Mouse (Mus musculus): ENCODE data around the gene Gm11214.

The Gm11214 gene

GRCm38 (mm10) chr4:63663279-63663678 lies at the start of gene Gm11214:
Gene Gm11214 (minus strand): TSS chr4:63663379.
- no peak for DNase-seq (ENCODE audit: low spot score in 2 of 2)

GRCm38 (mm10) chr4:63711886-63712285 lies 48.7 kb upstream of the Gm11214 start:
- DNase-seq (ENCODE audit: low spot score in 2 of 2), result peak; percentile 12

GRCm38 (mm10) chr4:63710431-63711220 lies 47.4 kb upstream of the Gm11214 start:
- no peak for DNase-seq (ENCODE audit: low spot score in 2 of 2)

GRCm38 (mm10) chr4:63706279-63706971 lies 43.2 kb upstream of the Gm11214 start:
- no peak for DNase-seq (ENCODE audit: low spot score in 2 of 2)

- DNase-seq (ENCODE audit: low spot score in 2 of 2), result no peak
Observed at GRCm38 (mm10) chr4:63704232-63704631, 41.1 kb upstream of the Gm11214 start.

GRCm38 (mm10) chr4:63703686-63704085 lies 40.5 kb upstream of the Gm11214 start:
- DNase-seq (ENCODE audit: low spot score in 2 of 2), result no peak

- DNase-seq (ENCODE audit: low spot score in 2 of 2), result no peak
Observed at GRCm38 (mm10) chr4:63702006-63702704, 39.0 kb upstream of the Gm11214 start.

- DNase-seq (ENCODE audit: low spot score in 2 of 2), result no peak
Observed at GRCm38 (mm10) chr4:63699749-63700148, 36.6 kb upstream of the Gm11214 start.

- DNase-seq (ENCODE audit: low spot score in 2 of 2), result no peak
Observed at GRCm38 (mm10) chr4:63696921-63697320, 33.7 kb upstream of the Gm11214 start.

- no peak for DNase-seq (ENCODE audit: low spot score in 2 of 2)
Observed at GRCm38 (mm10) chr4:63692351-63692750, 29.2 kb upstream of the Gm11214 start.

- DNase-seq (ENCODE audit: low spot score in 2 of 2), result no peak
Observed at GRCm38 (mm10) chr4:63687429-63687828, 24.2 kb upstream of the Gm11214 start.

GRCm38 (mm10) chr4:63686157-63686556 lies 23.0 kb upstream of the Gm11214 start:
- peak; percentile 15 to 25 for DNase-seq (ENCODE audit: low spot score in 2 of 2)

GRCm38 (mm10) chr4:63685253-63685525 lies 22.0 kb upstream of the Gm11214 start:
- no peak for DNase-seq (ENCODE audit: low spot score in 2 of 2)

- no peak for DNase-seq (ENCODE audit: low spot score in 2 of 2)
Observed at GRCm38 (mm10) chr4:63684412-63685252, 21.5 kb upstream of the Gm11214 start.

GRCm38 (mm10) chr4:63683716-63684115 lies 20.5 kb upstream of the Gm11214 start:
- no peak for DNase-seq (ENCODE audit: low spot score in 2 of 2)

GRCm38 (mm10) chr4:63683056-63683455 lies 19.9 kb upstream of the Gm11214 start:
- DNase-seq (ENCODE audit: low spot score in 2 of 2), result peak in 1 of 2 experiments; percentile 15

- DNase-seq (ENCODE audit: low spot score in 2 of 2), result no peak
Observed at GRCm38 (mm10) chr4:63682441-63682840, 19.3 kb upstream of the Gm11214 start.

- no peak for DNase-seq (ENCODE audit: low spot score in 2 of 2)
Observed at GRCm38 (mm10) chr4:63681557-63681956, 18.4 kb upstream of the Gm11214 start.

GRCm38 (mm10) chr4:63675128-63675527 lies 11.9 kb upstream of the Gm11214 start:
- DNase-seq (ENCODE audit: low spot score in 2 of 2), result no peak

- peak; percentile 66 to 70 for DNase-seq (ENCODE audit: low spot score in 2 of 2)
Observed at GRCm38 (mm10) chr4:63668255-63668654, 5.1 kb upstream of the Gm11214 start.

GRCm38 (mm10) chr4:63665738-63666137 lies 2.6 kb upstream of the Gm11214 start:
- DNase-seq (ENCODE audit: low spot score in 2 of 2), result no peak

GRCm38 (mm10) chr4:63661857-63662256 lies 1.3 kb downstream of the Gm11214 start:
- DNase-seq (ENCODE audit: low spot score in 2 of 2), result no peak
